Mouse (Mus musculus): ENCODE measurements around the gene Cwh43. TPM values are rescaled to one million over a fixed set of nuclear protein-coding genes. Genes with fewer than 3 reads are reported as not detected.
A peak's percentile ranks its signal among the peaks of the same experiment; 100 is the strongest.

Cwh43 gene
- under 1 TPM; 0.56 to 0.86 TPM for total RNA-seq (2021)
- long read RNA-seq, experiment 1, partial matches to known transcripts, result 3 of 4 reads
- long read RNA-seq, experiment 1, other reads (novel, unspliced or antisense), result 1 of 4 reads
- long read RNA-seq, experiment 2, partial matches to known transcripts, result 1 of 1 reads
- long read RNA-seq, experiment 2, other reads (novel, unspliced or antisense), result 0 of 1 reads

- peak; percentile 28 to 50 for DNase-seq (ENCODE audit: low spot score in 2 of 2)
- H3K27ac ChIP-seq, result no peak within 1 kb of the TSS
- TF ChIP-seq CTCF (conservative IDR thresholded peaks at IDR 0.05), result no peak
- H3K4me3 ChIP-seq, result peak within 1 kb of the TSS; percentile 53
Observed at GRCm38 (mm10) chr5:73405981-73406722, at the start of gene Cwh43. Cwh43 (plus strand) TSS chr5:73406075.

GRCm38 (mm10) chr5:73359134-73359751 lies 46.6 kb upstream of the Cwh43 start:
- no peak for DNase-seq (ENCODE audit: low spot score in 2 of 2)

GRCm38 (mm10) chr5:73359752-73360141 lies 46.1 kb upstream of the Cwh43 start:
- Histone ChIP-seq H3K4me3 (no peak overlapping the region), H3K27ac (peak overlapping the region; percentile 83)
- no peak for TF ChIP-seq CTCF (conservative IDR thresholded peaks at IDR 0.05)
- DNase-seq (ENCODE audit: low spot score in 2 of 2), result peak in 1 of 2 experiments; percentile 48

More at GRCm38 (mm10) chr5:73359134-73359751, 46.6 kb upstream of the Cwh43 start:
- no peak for TF ChIP-seq CTCF (conservative IDR thresholded peaks at IDR 0.05)
- H3K4me3 ChIP-seq, result no peak overlapping the region
- peak overlapping the region; percentile 83 for H3K27ac ChIP-seq

- no peak for TF ChIP-seq CTCF (conservative IDR thresholded peaks at IDR 0.05)
- Histone ChIP-seq H3K27ac (peak overlapping the region; percentile 83), H3K4me3 (no peak overlapping the region)
- DNase-seq (ENCODE audit: low spot score in 2 of 2), result no peak
Observed at GRCm38 (mm10) chr5:73360240-73360639, 45.6 kb upstream of the Cwh43 start.

GRCm38 (mm10) chr5:73362338-73362737 lies 43.5 kb upstream of the Cwh43 start:
- no peak for DNase-seq (ENCODE audit: low spot score in 2 of 2)

GRCm38 (mm10) chr5:73362791-73363190 lies 43.1 kb upstream of the Cwh43 start:
- DNase-seq (ENCODE audit: low spot score in 2 of 2), result no peak
- Histone ChIP-seq H3K27ac (peak overlapping the region; percentile 67; the same call in 1 of the 2 replicates), H3K4me3 (no peak overlapping the region)
- no peak for TF ChIP-seq CTCF (conservative IDR thresholded peaks at IDR 0.05)

More at GRCm38 (mm10) chr5:73362338-73362737, 43.5 kb upstream of the Cwh43 start:
- TF ChIP-seq CTCF (conservative IDR thresholded peaks at IDR 0.05), result no peak
- H3K4me3 ChIP-seq, result no peak overlapping the region
- peak overlapping the region; percentile 67; the same call in 1 of the 2 replicates for H3K27ac ChIP-seq

- no peak overlapping the region for H3K4me3 ChIP-seq
- no peak overlapping the region for H3K27ac ChIP-seq
- TF ChIP-seq CTCF (conservative IDR thresholded peaks at IDR 0.05), result no peak
- DNase-seq (ENCODE audit: low spot score in 2 of 2), result no peak
Observed at GRCm38 (mm10) chr5:73364107-73364864, 41.6 kb upstream of the Cwh43 start.

- no peak for DNase-seq (ENCODE audit: low spot score in 2 of 2)
- H3K27ac ChIP-seq, result no peak overlapping the region
Observed at GRCm38 (mm10) chr5:73367906-73368305, 38.0 kb upstream of the Cwh43 start.

GRCm38 (mm10) chr5:73368845-73369447 lies 36.9 kb upstream of the Cwh43 start:
- TF ChIP-seq CTCF (conservative IDR thresholded peaks at IDR 0.05), result no peak
- Histone ChIP-seq H3K4me3 (no peak overlapping the region), H3K27ac (peak overlapping the region; percentile 74)
- DNase-seq (ENCODE audit: low spot score in 2 of 2), result no peak

More at GRCm38 (mm10) chr5:73367906-73368305, 38.0 kb upstream of the Cwh43 start:
- no peak overlapping the region for H3K4me3 ChIP-seq
- TF ChIP-seq CTCF (conservative IDR thresholded peaks at IDR 0.05), result no peak

- Histone ChIP-seq H3K4me3 (no peak overlapping the region), H3K27ac (peak overlapping the region; percentile 74)
- DNase-seq (ENCODE audit: low spot score in 2 of 2), result no peak
- TF ChIP-seq CTCF (conservative IDR thresholded peaks at IDR 0.05), result no peak
Observed at GRCm38 (mm10) chr5:73369731-73370130, 36.1 kb upstream of the Cwh43 start.

GRCm38 (mm10) chr5:73372601-73373000 lies 33.3 kb upstream of the Cwh43 start:
- no peak for DNase-seq (ENCODE audit: low spot score in 2 of 2)

GRCm38 (mm10) chr5:73373184-73373583 lies 32.7 kb upstream of the Cwh43 start:
- DNase-seq (ENCODE audit: low spot score in 2 of 2), result no peak
- Histone ChIP-seq H3K27ac (no peak overlapping the region), H3K4me3 (no peak overlapping the region)
- no peak for TF ChIP-seq CTCF (conservative IDR thresholded peaks at IDR 0.05)

More at GRCm38 (mm10) chr5:73372601-73373000, 33.3 kb upstream of the Cwh43 start:
- Histone ChIP-seq H3K27ac (no peak overlapping the region), H3K4me3 (no peak overlapping the region)
- TF ChIP-seq CTCF (conservative IDR thresholded peaks at IDR 0.05), result no peak
